Mouse (Mus musculus) ES-Bruce4 (cell line): ENCODE results near the gene Ntrk3.

Experiments used
- CTCF ChIP-seq: IDR thresholded peaks from one replicate; pipeline ENCODE4 v1.8.1; 2011; ENCODE audit warnings: low read depth, low read length
- POLR2A ChIP-seq: IDR thresholded peaks from one replicate; pipeline ENCODE4 v1.8.1; 2011; ENCODE audit warnings: low read length; ENCODE audit not compliant: insufficient read depth

GRCm38 (mm10) chr7:78597251-78598129 lies 140.3 kb downstream of the Ntrk3 start:
- TF ChIP-seq CTCF (no peak), POLR2A (no peak)
